Mouse (Mus musculus): ENCODE data around the gene Ftsj1. TPM values are rescaled to one million over a fixed set of nuclear protein-coding genes. Genes with fewer than 3 reads are reported as not detected.

Gene Ftsj1
- total RNA-seq, 2 experiments from 2014 or later = 25.9 to 28.9 TPM

DNA sequence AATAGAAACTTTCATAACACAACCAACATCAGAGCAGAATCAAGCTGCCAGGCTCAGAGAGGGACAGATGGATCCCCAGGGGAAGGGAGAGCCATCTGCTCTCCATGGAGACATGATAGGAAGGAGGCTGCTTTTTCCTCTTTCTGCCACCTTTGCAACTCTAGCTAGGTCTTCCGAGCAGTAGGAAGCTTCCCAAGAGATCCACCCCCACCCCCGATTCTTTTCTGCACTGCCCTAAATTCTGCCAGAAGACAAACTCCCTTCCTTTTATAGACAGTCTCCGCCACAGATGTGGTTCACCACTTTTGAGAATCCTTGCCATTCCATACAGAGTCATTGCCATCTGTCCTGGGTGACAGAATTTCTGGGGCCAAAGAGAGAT lies 29.9 kb downstream of the Ftsj1 start:
- intact Hi-C loops (cut with DNase I) = no loop called here
- DNase-seq = peak; percentile 21

- intact Hi-C loops (cut with DNase I) = no loop called here
- DNase-seq = no peak
Observed at GRCm38 (mm10) chrX:8219651-8220050, 32.6 kb downstream of the Ftsj1 start.

GRCm38 (mm10) chrX:8218114-8218513 lies 34.1 kb downstream of the Ftsj1 start:
- intact Hi-C loops (cut with DNase I) = no loop called here
- DNase-seq = no peak

DNA sequence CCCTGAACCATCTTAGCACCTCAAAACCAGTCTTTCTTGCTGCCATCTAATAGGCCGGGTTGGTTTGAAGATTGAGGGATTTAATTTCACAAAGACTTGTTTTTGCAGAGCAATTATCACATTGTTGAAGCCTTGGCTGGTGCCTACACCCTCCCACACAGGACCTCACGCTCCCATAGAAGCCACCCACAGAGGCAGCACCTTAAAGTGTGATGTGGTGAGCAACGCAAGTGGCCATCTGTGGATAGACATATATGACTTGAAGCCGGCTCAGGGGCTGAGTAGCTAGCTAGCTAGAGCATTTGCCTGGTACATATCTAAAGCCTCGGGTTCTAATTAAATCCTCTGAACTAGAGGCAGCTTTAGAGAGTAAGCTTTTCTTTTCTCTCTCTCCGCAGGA lies 34.8 kb downstream of the Ftsj1 start:
- intact Hi-C loops (cut with DNase I) = no loop called here
- DNase-seq = no peak

- no peak for DNase-seq
- intact Hi-C loops (cut with DNase I) = no loop called here
Observed at GRCm38 (mm10) chrX:8211490-8212207, 40.6 kb downstream of the Ftsj1 start.

DNA sequence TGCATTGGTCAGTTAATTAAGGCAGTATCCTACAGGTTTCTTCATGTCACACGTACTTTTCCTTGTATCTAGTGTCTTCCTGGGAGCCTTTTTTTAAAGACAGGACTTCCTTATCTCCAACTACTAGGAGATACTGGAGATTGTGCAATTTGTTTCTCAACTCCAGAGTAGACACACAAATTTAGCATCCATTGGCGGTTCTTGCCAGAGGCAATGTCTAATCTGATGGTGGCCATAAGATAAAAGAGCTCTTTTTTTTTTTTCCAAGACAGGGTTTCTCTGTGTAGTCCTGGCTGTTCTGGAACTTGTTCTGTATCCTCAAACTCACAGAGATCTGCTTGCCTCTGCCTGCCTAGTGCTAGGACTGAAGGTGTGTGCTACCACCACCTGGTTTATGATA lies 42.5 kb downstream of the Ftsj1 start:
- intact Hi-C loops (cut with DNase I) = no loop called here
- DNase-seq = no peak

GRCm38 (mm10) chrX:8207224-8207623 lies 45.0 kb downstream of the Ftsj1 start:
- intact Hi-C loops (cut with DNase I) = no loop called here
- DNase-seq = no peak

DNA sequence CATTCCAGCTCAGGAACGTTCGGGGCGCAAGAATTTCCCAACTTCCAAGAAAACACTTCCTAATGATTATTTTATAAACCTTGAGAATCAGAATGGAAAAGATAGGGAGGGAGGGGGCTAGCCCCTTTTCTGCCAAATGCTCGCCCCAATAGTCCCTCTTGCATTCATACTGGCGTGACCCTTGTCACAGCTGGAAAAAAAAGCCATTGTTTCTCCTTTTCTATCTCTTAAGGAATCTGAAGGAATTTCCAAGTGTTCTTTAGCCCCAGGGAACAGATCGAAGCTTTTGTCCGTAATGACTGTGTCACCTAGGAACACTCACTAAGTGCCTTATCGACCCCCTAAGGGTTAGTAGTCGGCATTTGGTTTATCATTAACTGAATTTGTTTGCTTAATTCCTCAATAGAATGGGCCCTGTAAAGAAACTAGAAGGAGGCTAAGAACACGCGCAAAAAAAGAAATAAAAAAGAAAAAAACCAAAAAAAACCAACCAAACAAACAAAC lies 45.5 kb downstream of the Ftsj1 start:
- DNase-seq = no peak
- intact Hi-C loops (cut with DNase I) = no loop called here

- intact Hi-C loops (cut with DNase I) = no loop called here
- peak; percentile 88 for DNase-seq
Observed at GRCm38 (mm10) chrX:8206015-8206693, 46.1 kb downstream of the Ftsj1 start, which contains the start of gene Porcn. Gene Porcn (minus strand): TSS chrX:8206525.

DNA sequence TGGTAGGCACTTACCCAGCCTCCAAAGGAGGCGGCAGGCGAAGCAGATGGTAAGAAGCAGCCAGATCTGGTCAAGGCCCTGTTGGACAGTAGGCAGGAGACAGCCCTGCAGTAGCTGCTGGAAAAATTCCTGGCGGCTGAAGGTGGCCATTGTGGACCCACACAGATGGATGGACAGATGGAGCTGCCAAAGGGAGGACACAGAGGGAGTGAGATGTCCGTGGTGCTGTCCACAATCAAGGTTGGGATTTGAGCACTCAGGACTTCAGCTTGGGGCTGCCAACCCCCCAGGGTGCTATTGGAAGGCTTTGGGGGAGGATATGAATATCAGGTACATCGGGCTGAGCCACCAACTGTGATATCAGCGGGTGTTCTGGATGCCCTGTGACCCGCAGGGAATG lies 46.7 kb downstream of the Ftsj1 start:
- intact Hi-C loops (cut with DNase I) = no loop called here
- DNase-seq = peak; percentile 46

- no peak for DNase-seq
- intact Hi-C loops (cut with DNase I) = no loop called here
Observed at GRCm38 (mm10) chrX:8205088-8205487, 47.1 kb downstream of the Ftsj1 start.

DNA sequence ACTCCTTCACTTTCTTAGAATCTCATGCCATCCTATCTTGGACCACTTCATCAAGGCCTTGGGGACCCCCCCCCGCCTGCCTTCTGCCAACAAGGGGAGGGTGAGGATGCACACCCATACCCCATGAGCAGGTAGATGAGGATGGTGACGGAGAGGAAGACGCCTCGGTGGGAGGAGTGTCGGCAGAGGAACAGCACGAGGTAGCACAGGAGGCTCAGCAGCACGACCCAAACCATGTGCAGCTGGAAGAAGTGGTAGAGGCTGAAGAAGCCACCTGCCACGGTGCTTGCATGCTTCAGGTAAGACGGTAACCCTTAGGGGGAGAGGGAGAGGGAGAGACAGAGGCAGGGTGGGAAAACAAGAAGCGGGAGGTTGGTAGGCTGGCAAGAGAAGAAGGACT lies 48.1 kb downstream of the Ftsj1 start:
- DNase-seq = no peak
- intact Hi-C loops (cut with DNase I) = no loop called here

DNA sequence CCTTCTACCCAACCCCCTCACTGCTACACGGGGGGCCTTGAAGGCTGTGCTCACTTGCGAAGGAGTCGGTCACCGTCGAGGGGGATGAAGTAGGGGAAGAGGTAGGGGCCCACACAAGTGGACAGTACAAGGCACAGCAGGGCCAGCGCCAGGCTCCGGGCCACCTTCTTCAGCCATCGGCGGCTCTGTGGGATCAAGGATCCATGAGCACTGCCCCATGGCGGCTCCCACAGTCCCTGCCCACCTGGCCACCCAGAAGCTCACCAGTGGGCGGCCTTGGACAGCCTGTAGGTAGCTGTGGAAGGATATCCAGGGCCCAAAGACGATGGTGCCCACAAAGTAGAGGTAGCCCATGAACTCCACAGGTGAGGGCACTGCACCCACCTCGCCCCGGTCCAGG lies 49.1 kb downstream of the Ftsj1 start:
- intact Hi-C loops (cut with DNase I) = no loop called here
- no peak for DNase-seq

DNA sequence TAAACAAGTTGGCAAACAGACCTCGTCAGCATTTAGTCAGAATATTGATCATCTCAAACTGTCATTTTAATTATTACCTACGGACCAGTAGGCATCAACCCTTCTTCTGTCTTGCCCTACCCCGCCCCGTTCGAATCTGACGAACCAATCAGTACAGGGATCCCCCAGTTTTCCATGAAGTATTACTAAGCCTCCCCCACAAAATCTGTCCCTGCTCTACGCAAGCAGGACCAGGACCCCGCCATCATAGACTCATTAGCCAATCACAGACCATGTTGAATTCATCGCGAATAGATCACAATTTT lies 58.8 kb downstream of the Ftsj1 start, which contains the start of gene Ebp:
Ebp (minus strand) TSS at position 94 of the 305 bp plus-strand sequence.
- DNase-seq = peak; percentile 32
- intact Hi-C loops (cut with DNase I) = no loop called here

GRCm38 (mm10) chrX:8192640-8193418 lies 59.4 kb downstream of the Ftsj1 start:
- DNase-seq = peak; percentile 82
- intact Hi-C loops (cut with DNase I) = no loop called here

GRCm38 (mm10) chrX:8192126-8192639 lies 60.0 kb downstream of the Ftsj1 start:
- intact Hi-C loops (cut with DNase I) = no loop called here
- DNase-seq = no peak

Other genes starting within 250 kb of the Ftsj1 start
- gene Glod5, start 233.9 kb downstream of the Ftsj1 start, total RNA-seq (2021) = not detected
- gene Suv39h1, start 177.6 kb downstream of the Ftsj1 start, total RNA-seq (2021) = 10 to 100 TPM; 35.0 to 36.7 TPM
- under 1 TPM; 0.42 to 0.94 TPM for gene Was, start 161.9 kb downstream of the Ftsj1 start, total RNA-seq (2021)
- gene Wdr13, start 119.5 kb downstream of the Ftsj1 start, total RNA-seq (2021) = 100 to 1,000 TPM; 214 to 224 TPM
- gene Rbm3, start 106.5 kb downstream of the Ftsj1 start, total RNA-seq (2021) = 100 to 1,000 TPM; 346 to 406 TPM
- gene Tbc1d25, start 76.2 kb downstream of the Ftsj1 start, total RNA-seq (2021) = 10 to 100 TPM; 18.1 to 19.9 TPM
- gene Ebp, start 58.9 kb downstream of the Ftsj1 start, total RNA-seq (2021) = 10 to 100 TPM; 19.9 to 25.5 TPM
- gene Porcn, start 45.9 kb downstream of the Ftsj1 start, total RNA-seq (2021) = 10 to 100 TPM; 43.4 to 49.5 TPM
- 10 to 100 TPM; 31.4 to 34.9 TPM for gene Slc38a5, start 18.7 kb upstream of the Ftsj1 start, total RNA-seq (2021)
- gene Ssxb10, start 75.0 kb upstream of the Ftsj1 start, total RNA-seq (2021) = not detected
- gene Ssxb9, start 114.6 kb upstream of the Ftsj1 start, total RNA-seq (2021) = not detected
- gene Ssxb1, start 160.9 kb upstream of the Ftsj1 start, total RNA-seq (2021) = not detected
- gene Ssxb2, start 209.3 kb upstream of the Ftsj1 start, total RNA-seq (2021) = not detected

All from left cerebral cortex, postnatal 4 days (tissue).